Mouse (Mus musculus): Measurements from ENCODE around the gene Maob. TPM values are rescaled to one million over a fixed set of nuclear protein-coding genes. Genes with fewer than 3 reads are reported as not detected.

The Maob gene
- polyA plus RNA-seq (2015; fragmentation: Nextera tagmentation; extraction: Ambion mirVana), result 3.6 and 4.1 TPM in 2 replicates

GRCm38 (mm10) chrX:16817261-16817769, at the start of gene Maob:
Maob (minus strand) TSS chrX:16817366.
- peak within 1 kb of the TSS; percentile 52 for H3K4me2 ChIP-seq
- 26% methylated on average over 18 of the region's 18 CpGs for WGBS
- ATAC-seq (replicated peaks), result peak; percentile 73

DNA sequence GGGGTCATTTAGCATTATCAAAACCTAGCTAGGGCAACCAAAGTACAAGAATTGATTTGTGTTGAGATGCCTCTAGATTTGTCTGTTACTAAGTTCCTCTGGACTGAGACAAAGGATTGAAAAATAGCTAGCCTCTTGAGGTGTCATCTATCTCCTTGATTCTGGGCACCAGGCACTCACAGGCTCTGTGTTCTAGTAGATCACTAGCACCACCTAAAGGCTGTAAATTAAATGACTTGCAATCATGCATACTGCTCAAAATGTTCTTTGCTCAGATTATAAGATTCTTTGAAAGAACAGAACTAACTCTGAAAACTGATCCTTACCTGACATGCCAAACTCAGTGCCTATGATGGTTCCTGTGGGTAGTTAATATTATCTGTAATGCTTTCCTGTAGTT, 43.1 kb upstream of the Maob start:
- Histone ChIP-seq H3K4me3 (no peak overlapping the region), H3K9me3 (no peaks in the 10 kb centered on the region), H3K4me1 (no peaks in the 10 kb centered on the region), H3K27me3 (replicated peaks) (no peaks in the 10 kb centered on the region), H3K9ac (no peak overlapping the region), H3K4me2 (no peak overlapping the region), H3K36me3 (replicated peaks) (no peaks in the 10 kb centered on the region), H3K27ac (no peak overlapping the region)
- ATAC-seq (replicated peaks), result no peak

More at GRCm38 (mm10) chrX:16817261-16817769, at the start of gene Maob:
- no peak within 1 kb of the TSS for H3K9ac ChIP-seq
- no peaks in the 10 kb centered on the region for H3K9me3 ChIP-seq
- no peak within 1 kb of the TSS for H3K27ac ChIP-seq
- H3K36me3 ChIP-seq (replicated peaks), result no peaks in the 10 kb centered on the region
- no peaks in the 10 kb centered on the region for H3K27me3 ChIP-seq (replicated peaks)
- H3K4me1 ChIP-seq, result no peaks in the 10 kb centered on the region
- H3K4me3 ChIP-seq, result peak within 1 kb of the TSS; percentile 32

- Histone ChIP-seq H3K4me3 (no peak overlapping the region), H3K27me3 (replicated peaks) (no peaks in the 10 kb centered on the region), H3K36me3 (replicated peaks) (no peaks in the 10 kb centered on the region), H3K27ac (no peak overlapping the region), H3K4me2 (no peak overlapping the region), H3K9me3 (no peaks in the 10 kb centered on the region), H3K9ac (no peak overlapping the region), H3K4me1 (no peaks in the 10 kb centered on the region)
- no peak for ATAC-seq (replicated peaks)
- 92% methylated on average over 2 of the region's 2 CpGs for WGBS
Measured at GRCm38 (mm10) chrX:16846034-16846433, 28.9 kb upstream of the Maob start.

- H3K36me3 ChIP-seq (replicated peaks), result no peaks in the 10 kb centered on the region
- H3K4me1 ChIP-seq, result no peaks in the 10 kb centered on the region
- ATAC-seq (replicated peaks), result no peak
- H3K9me3 ChIP-seq, result no peaks in the 10 kb centered on the region
- 76% methylated on average over 2 of the region's 2 CpGs for WGBS
- no peak overlapping the region for H3K4me3 ChIP-seq
- H3K27me3 ChIP-seq (replicated peaks), result no peaks in the 10 kb centered on the region
- no peak overlapping the region for H3K27ac ChIP-seq
- no peak overlapping the region for H3K4me2 ChIP-seq
- H3K9ac ChIP-seq, result no peak overlapping the region
Measured at GRCm38 (mm10) chrX:16841443-16841842, 24.3 kb upstream of the Maob start.

DNA sequence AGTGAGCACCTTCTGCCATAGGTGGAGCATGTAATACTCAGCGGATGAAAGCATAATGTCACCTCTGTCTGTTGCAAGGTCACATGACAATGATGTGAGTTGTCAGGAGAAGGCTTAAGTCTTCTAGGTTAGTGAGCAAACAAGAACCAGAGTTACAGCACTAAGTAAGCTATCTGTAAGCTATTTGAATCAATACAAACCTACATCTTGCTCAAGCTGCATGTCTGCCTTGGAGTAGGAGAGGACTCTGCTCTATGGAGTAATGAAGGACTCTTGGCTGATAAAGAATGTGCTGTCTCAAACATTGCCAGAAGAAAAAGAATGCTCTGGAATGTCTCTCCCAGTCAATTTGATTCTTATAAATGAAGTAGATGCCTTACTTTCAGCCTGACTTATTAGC, 20.1 kb upstream of the Maob start:
- H3K9me3 ChIP-seq, result no peaks in the 10 kb centered on the region
- H3K9ac ChIP-seq, result no peak overlapping the region
- no peaks in the 10 kb centered on the region for H3K36me3 ChIP-seq (replicated peaks)
- no peak overlapping the region for H3K4me2 ChIP-seq
- WGBS, result 96% methylated on average over 1 of the region's 1 CpGs
- H3K4me3 ChIP-seq, result no peak overlapping the region
- H3K4me1 ChIP-seq, result no peaks in the 10 kb centered on the region
- H3K27ac ChIP-seq, result no peak overlapping the region
- H3K27me3 ChIP-seq (replicated peaks), result no peaks in the 10 kb centered on the region
- no peak for ATAC-seq (replicated peaks)

GRCm38 (mm10) chrX:16836488-16837082, 19.4 kb upstream of the Maob start:
- H3K9me3 ChIP-seq, result no peaks in the 10 kb centered on the region
- no peak overlapping the region for H3K9ac ChIP-seq
- no peaks in the 10 kb centered on the region for H3K27me3 ChIP-seq (replicated peaks)
- no peaks in the 10 kb centered on the region for H3K36me3 ChIP-seq (replicated peaks)
- H3K4me2 ChIP-seq, result no peak overlapping the region
- no peak overlapping the region for H3K4me3 ChIP-seq
- no peaks in the 10 kb centered on the region for H3K4me1 ChIP-seq
- ATAC-seq (replicated peaks), result no peak
- no peak overlapping the region for H3K27ac ChIP-seq

GRCm38 (mm10) chrX:16826028-16826427, 8.9 kb upstream of the Maob start:
- 90% methylated on average over 1 of the region's 1 CpGs for WGBS
- H3K4me1 ChIP-seq, result no peaks in the 10 kb centered on the region
- H3K4me2 ChIP-seq, result no peak overlapping the region
- H3K27ac ChIP-seq, result no peak overlapping the region
- no peak overlapping the region for H3K9ac ChIP-seq
- H3K27me3 ChIP-seq (replicated peaks), result no peaks in the 10 kb centered on the region
- H3K9me3 ChIP-seq, result no peaks in the 10 kb centered on the region
- no peak overlapping the region for H3K4me3 ChIP-seq
- ATAC-seq (replicated peaks), result no peak
- no peaks in the 10 kb centered on the region for H3K36me3 ChIP-seq (replicated peaks)

GRCm38 (mm10) chrX:16815965-16816364, 1.2 kb downstream of the Maob start:
- WGBS, result 90% methylated on average over 3 of the region's 3 CpGs
- ATAC-seq (replicated peaks), result no peak
- no peaks in the 10 kb centered on the region for H3K9me3 ChIP-seq
- H3K4me1 ChIP-seq, result no peaks in the 10 kb centered on the region
- H3K36me3 ChIP-seq (replicated peaks), result no peaks in the 10 kb centered on the region
- no peaks in the 10 kb centered on the region for H3K27me3 ChIP-seq (replicated peaks)
- H3K9ac ChIP-seq, result no peak overlapping the region
- no peak overlapping the region for H3K4me2 ChIP-seq
- no peak overlapping the region for H3K4me3 ChIP-seq
- no peak overlapping the region for H3K27ac ChIP-seq

GRCm38 (mm10) chrX:16812080-16812479, 5.1 kb downstream of the Maob start:
- Histone ChIP-seq H3K4me1 (no peaks in the 10 kb centered on the region), H3K9ac (no peak overlapping the region), H3K27ac (no peak overlapping the region), H3K27me3 (replicated peaks) (no peaks in the 10 kb centered on the region), H3K4me3 (no peak overlapping the region), H3K9me3 (no peaks in the 10 kb centered on the region), H3K4me2 (no peak overlapping the region), H3K36me3 (replicated peaks) (no peaks in the 10 kb centered on the region)
- ATAC-seq (replicated peaks), result no peak
- WGBS, result 75% methylated on average over 3 of the region's 3 CpGs

DNA sequence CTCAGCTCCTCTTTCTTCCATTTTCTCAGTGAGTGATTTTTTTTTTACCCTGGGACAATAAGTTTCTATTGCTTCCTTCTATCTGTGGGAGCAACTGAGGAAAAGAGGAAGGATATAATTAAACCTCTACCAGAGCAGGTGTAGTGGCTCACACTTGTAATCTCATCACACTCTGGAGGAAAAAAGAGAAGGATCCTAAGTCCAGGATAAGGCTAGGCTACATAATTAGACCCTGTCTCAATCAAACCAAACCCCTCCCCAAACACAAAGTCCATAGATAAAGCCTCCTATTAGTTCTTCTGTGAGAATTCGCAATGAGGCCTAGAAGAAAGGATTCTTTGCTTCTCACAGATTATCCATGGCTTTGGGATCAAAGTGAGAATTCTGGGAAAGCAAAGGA, 49.7 kb downstream of the Maob start:
- Histone ChIP-seq H3K27ac (no peak overlapping the region), H3K4me3 (no peak overlapping the region), H3K4me2 (no peak overlapping the region), H3K9me3 (no peaks in the 10 kb centered on the region), H3K9ac (no peak overlapping the region), H3K4me1 (no peaks in the 10 kb centered on the region), H3K27me3 (replicated peaks) (no peaks in the 10 kb centered on the region), H3K36me3 (replicated peaks) (no peaks in the 10 kb centered on the region)
- ATAC-seq (replicated peaks), result no peak
- 46% methylated on average over 1 of the region's 1 CpGs for WGBS

- ATAC-seq (replicated peaks), result no peak
- H3K9ac ChIP-seq, result no peak overlapping the region
- H3K4me2 ChIP-seq, result no peak overlapping the region
- no peaks in the 10 kb centered on the region for H3K9me3 ChIP-seq
- H3K36me3 ChIP-seq (replicated peaks), result no peaks in the 10 kb centered on the region
- no peak overlapping the region for H3K4me3 ChIP-seq
- no peaks in the 10 kb centered on the region for H3K27me3 ChIP-seq (replicated peaks)
- H3K27ac ChIP-seq, result no peak overlapping the region
- H3K4me1 ChIP-seq, result no peaks in the 10 kb centered on the region
- WGBS, result 65% methylated on average over 4 of the region's 4 CpGs
Measured at GRCm38 (mm10) chrX:16766156-16766555, 51.0 kb downstream of the Maob start.

DNA sequence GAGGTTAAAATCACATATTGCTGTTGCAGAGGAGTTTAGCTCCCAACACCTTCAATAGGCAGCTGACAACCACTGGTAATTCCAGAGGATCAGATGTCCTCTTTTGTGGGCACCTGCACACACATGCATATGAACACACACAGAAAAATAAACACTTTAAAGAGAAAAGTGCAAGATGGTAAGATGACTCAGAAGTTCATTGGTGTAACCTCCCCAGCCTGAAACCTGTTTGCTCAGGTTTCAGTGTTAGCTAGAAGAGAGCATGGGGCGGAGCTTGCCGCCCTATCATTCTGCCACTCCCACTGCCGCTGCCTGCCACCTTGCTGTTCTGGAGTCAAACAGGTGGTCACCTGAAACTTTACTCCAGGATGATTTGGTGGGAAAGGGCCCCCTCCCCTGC, 55.7 kb downstream of the Maob start:
- 62% methylated on average over 3 of the region's 3 CpGs for WGBS
- ATAC-seq (replicated peaks), result no peak

GRCm38 (mm10) chrX:16754761-16755160, 62.4 kb downstream of the Maob start:
- Histone ChIP-seq H3K4me3 (no peak overlapping the region), H3K36me3 (replicated peaks) (no peaks in the 10 kb centered on the region), H3K4me1 (no peaks in the 10 kb centered on the region), H3K4me2 (no peak overlapping the region), H3K9me3 (no peaks in the 10 kb centered on the region), H3K27ac (no peak overlapping the region), H3K27me3 (replicated peaks) (no peaks in the 10 kb centered on the region), H3K9ac (no peak overlapping the region)
- ATAC-seq (replicated peaks), result no peak

More for the DNA sequence above, 55.7 kb downstream of the Maob start:
- no peaks in the 10 kb centered on the region for H3K36me3 ChIP-seq (replicated peaks)
- H3K9me3 ChIP-seq, result no peaks in the 10 kb centered on the region
- no peak overlapping the region for H3K27ac ChIP-seq
- H3K4me3 ChIP-seq, result no peak overlapping the region
- no peaks in the 10 kb centered on the region for H3K4me1 ChIP-seq
- H3K9ac ChIP-seq, result no peak overlapping the region
- H3K27me3 ChIP-seq (replicated peaks), result no peaks in the 10 kb centered on the region
- H3K4me2 ChIP-seq, result no peak overlapping the region

Data from midbrain, embryonic 15.5 days (tissue).